Mouse (Mus musculus): Measurements from ENCODE around the gene Palm3.
"Not testable (repeated sequence)": the region's sequence is repeated elsewhere in the genome, so short reads cannot be mapped to it uniquely, and the experiment has no call there.

Palm3 gene

DNA sequence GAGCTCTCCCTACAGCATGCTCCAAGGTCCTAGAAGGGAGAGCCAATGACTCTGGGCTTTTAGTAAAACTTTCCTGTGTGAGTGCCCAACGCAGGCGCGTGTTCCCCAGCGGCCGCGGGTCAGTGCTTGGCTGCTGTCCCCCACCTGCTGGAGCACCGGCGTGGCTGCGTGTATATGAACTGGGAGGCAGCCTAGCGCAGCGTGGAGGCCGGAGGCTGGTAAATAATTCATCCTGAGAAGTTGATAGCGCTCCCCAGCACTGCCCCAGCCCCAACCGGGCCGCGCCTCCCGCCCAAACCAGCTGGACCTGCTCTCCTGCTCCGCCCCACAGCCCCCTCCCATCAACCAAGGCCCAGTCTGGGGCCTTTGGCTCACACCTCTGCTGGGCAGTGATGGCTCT is at the start of gene Palm3:
TSS of gene Palm3 (plus strand) at position 376 of the 400 bp plus-strand sequence.
- DNase-seq (ENCODE audit: low read depth, low spot score): no peak

DNA sequence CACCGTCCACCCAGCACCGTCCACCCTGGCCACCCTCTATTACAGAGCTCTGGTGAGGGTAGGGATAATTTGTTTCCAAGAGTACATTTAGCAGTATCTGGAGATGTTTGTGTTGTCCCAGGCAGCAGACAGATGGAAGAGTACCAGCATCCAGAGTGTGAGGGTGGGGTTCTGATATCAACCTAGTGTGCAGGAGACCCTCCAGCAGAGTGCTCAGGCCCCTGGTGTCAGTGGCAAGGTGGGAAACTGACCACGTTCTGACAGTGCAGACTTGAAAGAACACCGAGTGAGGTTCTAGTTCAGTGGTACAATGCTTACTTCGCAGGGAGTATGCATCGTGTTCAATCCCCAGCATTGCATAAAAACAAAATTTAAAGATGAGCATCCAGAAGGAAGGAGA is 49.6 kb upstream of the Palm3 start:
- DNase-seq (ENCODE audit: low read depth, low spot score): no peak

DNA sequence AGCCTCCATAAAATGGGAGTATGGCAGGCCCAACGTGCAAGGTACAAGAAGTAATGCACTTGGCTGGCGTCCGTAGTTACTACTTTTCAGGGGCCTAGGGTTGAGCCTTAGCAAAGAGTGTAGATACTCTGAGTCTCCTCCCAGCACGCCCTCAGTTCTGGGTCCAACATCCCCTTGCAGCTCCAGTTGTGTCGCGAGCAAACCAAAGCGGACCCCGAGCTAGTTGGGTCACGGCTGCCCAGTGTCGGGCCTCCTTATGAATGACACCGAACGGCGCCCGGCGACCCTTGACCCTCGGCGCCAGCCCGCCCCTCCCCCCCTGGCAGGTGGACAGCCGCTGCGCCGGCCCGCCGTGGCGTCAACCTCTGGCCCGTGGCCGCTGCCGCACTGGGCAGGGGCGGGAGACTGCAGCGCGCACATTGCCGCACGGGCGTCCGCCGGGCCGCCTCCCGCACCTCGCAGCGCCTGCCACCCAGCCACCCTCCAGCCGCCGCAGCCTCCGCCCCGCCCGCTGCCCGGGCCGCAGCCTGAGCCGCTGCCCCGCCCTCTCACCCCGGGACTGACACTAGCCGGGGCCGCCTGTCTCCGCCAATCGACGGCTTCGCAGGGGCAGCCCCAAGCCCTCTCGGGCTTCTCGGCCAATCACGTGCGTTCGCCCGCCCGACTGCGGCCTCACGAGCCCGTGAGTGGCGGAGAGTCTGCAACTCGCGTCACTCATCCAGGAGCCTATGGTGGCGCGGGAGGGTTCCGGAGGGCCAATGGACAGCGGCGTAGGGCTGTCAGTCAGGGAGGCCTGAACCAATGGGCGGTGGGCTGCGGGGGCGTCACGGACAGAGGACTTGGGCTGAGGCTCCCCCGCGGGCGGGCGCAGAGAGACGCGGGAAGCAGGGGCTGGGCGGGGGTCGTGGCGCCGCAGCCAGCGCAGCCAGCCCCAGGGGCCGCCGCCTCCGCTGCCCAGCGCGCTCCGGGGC is 48.8 kb upstream of the Palm3 start, which contains the start of gene Prkaca:
TSS of gene Prkaca (plus strand) at position 844 of the 971 bp plus-strand sequence.
- peak; percentile 100 for DNase-seq (ENCODE audit: low read depth, low spot score)

DNA sequence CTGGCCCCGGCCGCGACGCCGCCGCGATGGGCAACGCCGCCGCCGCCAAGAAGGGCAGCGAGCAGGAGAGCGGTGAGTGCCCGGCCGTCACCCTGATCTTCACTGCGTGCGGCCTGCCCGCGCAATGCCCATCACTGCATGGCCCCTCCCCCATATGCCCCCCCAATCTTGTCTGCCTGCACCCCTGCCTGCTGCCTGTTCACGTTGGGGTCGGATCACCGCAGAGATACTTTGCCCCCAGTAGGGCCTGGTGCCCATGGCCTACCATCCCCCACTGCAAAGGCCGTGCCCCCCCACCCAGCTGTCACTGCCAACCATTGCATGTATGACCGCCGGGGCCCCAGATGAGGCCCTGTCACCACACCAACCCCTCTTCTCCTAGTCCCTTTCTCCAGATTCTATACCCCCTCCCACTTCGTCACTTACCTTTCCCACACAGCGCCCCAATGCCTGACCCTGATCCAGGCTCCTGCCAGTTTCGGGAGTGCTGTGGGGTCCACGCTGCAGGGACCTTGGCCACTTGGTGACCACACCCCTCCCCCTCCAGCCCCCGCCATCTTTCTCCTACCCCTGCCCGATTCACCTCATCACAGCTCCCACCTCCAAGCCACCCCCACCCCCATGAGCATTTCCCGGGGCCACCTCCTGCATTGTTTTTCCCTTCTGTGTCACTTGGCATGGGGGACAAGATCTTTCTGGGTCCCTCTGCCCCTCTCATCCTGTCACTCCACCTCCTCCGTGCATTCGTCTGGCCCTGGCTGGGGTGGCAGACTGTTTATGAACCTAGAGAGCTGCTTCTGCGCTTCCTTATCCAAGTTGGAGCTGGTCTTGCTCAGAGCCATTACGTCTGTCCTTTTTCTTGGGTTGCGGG is 47.9 kb upstream of the Palm3 start:
- DNase-seq (ENCODE audit: low read depth, low spot score): peak; percentile 60

DNA sequence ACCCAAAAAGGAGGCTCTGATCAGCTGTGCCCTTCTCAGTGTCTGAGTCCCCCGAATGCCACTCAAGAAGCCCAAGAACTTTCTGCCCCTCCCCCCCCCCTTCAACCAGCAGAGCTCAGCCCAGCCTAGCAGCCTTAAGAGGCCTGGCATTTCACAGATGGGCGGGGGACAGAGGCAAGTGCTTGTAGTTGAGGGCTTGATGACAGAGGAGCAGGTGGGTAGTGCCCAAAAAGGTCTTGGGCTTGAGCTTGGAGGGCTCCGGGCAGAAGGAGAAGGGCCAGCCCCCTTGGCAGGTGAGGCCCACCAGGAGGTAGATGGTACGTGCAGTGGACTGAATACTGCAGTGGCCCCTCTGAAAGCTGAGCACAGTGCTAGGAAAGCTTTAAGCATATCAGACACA is 46.8 kb upstream of the Palm3 start:
- no peak for DNase-seq (ENCODE audit: low read depth, low spot score)

DNA sequence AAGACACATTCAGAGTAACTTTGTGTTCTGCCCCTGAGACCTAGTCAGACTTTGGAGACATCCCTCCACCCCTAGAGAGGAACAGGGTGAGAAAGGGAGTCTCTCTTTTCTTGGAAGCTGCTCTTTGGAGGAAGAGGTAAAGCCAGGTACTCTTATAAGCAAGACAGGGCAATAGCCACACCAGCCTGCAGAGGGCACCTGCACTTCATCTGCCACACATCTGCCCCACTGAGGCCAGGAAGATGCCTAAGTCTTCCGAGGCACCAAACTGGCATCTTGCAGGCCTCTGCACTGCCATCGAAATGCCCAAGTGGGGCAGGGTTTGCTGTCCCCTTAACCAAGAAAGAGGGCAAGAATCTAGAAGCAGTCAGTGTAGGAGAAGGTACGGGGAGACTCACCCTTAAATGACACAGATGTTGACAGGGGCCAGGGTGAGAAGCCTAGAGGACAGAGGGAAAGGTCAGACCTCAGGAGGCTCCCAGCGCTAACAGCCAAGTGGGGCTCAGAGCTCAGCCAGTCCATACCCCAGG is 45.1 kb upstream of the Palm3 start:
- DNase-seq (ENCODE audit: low read depth, low spot score): no peak

DNA sequence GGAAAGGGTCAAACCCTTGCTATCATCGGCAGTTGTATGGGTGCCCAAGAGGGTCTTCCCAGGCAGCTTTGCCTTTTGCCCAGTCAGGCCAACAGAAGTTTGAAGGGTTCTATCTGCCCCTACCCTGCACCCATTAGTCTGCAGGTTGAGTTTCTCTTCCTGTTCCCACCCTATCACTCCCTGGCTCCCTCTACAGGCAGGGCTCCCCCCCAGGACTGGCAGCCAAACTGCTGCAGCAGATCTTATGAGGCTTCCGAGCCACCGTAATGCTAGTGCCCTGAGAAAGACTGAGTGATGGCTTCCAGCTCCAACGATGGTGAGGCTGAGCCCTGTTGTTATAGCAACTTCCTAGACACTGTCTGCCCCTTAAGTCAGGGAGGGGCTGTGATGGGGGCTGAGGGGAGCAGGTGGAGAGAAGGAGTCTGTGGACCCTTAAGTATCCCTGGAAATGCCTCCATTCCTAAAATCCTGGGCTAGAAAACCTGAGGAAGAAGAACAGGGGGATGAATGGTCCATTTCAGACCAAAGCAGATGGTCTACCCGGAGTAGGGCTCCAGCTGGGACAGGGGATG is 44.4 kb upstream of the Palm3 start:
- DNase-seq (ENCODE audit: low read depth, low spot score): no peak

DNA sequence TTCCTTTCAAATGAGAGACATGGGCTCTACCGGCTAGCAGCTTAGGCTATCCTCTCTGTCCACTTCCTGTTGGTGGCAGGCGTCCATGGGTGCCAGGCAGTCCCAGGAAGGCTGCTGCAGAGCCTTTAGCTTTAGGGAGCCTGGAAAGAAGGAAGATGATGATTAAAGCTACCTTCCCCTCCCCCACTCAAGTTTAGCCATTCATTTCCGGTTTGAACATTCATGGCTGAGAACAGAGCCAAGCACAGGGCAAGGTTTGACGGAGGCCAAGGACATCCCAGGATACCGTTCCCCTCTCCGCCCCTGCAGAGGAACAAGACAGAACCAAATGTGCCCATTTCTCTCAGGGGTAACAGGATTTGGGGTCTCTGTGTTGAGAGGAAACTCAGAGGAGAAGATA is 43.6 kb upstream of the Palm3 start:
- DNase-seq (ENCODE audit: low read depth, low spot score): no peak

DNA sequence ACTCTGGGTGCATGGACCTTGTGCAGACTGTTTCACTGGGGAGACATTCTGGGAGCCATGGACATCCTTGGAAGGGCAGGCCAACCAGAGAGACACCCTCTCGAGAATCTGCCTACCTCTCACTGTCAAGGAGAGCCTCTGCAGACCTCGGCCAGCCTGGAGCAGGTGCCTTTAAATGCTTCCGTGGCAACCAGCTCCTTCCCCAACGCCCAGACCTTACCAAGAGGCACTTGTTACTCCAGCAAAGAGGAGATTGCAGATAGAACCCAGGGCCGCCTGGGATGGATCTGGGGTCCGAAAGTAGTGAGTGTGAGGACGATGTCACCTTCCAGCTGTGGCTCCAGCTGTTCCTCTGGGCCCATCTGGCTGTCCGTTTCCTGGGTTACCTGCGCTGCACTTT is 43.1 kb upstream of the Palm3 start:
- DNase-seq (ENCODE audit: low read depth, low spot score): no peak

DNA sequence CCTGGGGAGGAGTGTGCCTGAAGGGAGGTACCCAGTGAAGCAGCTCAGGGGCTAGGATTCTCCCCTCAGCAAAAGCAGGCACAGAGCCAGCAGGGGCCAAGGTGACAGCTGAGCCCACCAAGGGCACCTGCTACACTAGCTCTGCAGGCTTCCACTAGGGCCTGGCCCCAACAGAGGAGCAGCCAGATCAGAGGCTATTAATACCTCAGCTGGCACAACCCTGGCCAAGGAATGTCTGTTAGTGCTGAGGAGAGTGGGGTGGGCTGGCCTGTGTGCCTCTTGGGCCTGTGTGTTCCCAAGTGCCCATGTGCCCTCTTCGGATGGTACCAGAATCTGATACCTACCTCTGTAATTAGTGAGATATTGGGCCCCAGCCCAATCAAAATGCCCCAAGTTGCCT is 41.0 kb upstream of the Palm3 start:
- DNase-seq (ENCODE audit: low read depth, low spot score): no peak

DNA sequence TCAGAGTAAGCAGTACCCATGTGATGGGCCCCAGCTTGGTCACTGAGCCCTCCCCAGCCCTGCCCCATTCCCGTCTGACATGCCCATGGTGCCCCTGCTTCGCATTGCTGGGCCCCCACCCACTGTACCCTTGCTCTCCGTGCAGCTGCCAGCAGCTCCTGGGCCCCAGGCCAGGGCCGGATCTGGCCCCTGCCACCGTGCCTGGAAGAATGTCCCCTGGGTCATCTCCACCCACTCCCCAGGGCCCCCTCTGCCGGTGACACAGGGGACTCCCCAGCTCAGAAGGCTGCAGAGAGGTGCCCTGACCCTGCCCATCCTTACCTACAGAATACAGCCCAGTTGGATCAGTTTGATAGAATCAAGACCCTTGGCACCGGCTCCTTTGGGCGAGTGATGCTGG is 40.4 kb upstream of the Palm3 start:
- no peak for DNase-seq (ENCODE audit: low read depth, low spot score)

DNA sequence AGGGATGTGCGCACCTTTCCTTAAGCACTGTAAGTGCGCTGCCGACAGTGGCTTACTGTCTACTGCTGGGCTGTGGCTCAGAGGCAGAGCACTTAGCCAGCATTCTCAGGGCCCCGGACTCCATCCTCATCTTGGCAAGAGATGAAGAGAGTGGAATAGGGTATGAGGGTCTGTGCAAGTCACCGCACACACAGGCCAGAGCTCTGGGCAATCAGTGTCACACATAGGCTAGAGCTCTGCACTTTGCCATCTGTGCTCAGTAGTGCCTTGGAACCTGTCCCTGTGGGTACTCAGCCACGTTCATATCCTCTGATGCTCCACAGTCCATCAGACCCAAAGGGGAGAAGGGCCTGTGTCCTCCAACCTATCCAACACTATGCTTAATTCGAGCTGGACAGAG is 39.7 kb upstream of the Palm3 start:
- no peak for DNase-seq (ENCODE audit: low read depth, low spot score)

DNA sequence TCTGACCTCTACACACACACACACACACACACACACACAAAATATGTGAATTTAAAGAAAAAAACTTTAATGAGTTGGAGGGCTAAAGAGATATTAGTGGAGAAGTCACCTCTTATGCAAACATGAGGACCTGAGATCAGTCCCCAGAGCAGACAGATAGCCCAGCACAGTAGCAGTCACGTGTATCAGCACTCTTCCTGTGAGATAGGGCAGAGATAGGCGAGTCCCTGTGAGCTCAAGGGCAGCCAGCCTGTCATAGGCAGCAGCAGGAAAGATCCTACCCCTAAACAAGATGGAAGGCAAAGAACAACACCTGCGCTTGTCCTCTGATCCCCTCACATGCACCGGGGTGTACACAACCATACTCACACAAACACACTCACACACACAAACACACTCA is 38.8 kb upstream of the Palm3 start:
- DNase-seq (ENCODE audit: low read depth, low spot score): no peak

DNA sequence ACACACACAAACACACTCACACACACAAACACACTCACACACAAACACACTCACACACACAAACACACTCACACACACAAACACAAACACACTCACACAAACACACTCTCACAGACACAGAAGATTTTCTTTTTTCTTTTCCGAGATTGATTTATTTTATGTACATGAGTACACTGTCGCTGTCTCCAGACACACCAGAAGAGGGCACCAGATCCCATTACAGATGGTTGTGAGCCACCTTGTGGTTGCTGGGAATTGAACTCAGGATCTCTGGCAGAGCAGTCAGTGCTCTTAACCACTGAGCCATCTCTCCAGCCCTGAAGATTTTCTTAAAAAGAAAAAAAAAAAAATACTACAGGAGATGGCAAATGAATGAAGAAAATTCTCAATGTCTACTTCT is 38.0 kb upstream of the Palm3 start:
- DNase-seq (ENCODE audit: low read depth, low spot score): not testable (repeated sequence)

DNA sequence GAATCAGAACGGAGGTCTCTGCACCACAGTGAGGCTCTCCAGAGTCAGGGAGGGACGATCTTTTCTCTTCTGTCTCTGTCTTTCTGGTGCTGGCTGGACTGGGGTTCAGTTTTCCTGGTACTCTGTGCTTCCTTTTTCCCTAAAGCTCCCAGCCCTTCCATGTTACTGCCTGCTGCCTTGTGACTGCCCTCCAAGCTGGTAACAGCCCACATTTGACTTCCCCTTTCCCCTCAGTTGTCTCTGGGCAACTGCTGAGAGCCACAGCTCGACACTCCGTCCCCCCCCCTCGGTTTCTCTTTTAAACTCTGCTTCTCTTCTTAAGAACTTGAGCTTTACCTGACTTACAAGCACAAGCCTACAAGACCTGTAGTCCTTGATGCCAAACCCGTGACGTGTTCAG is 32.0 kb upstream of the Palm3 start:
- no peak for DNase-seq (ENCODE audit: low read depth, low spot score)

DNA sequence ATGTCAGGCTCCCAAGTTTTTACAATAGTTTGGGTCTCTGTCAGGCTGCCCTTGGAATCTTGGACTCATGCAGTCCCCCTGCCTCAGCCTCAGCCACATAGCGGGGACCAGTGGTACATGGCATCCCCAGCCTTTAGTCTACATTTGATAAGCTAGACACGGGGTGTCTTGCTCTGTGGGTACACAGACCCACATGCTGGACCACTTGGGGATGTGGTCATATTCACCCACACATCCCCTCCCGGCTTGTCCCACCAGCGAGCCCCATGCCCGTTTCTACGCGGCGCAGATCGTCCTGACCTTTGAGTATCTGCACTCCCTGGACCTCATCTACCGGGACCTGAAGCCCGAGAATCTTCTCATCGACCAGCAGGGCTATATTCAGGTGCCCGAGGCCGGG is 31.1 kb upstream of the Palm3 start:
- DNase-seq (ENCODE audit: low read depth, low spot score): no peak

DNA sequence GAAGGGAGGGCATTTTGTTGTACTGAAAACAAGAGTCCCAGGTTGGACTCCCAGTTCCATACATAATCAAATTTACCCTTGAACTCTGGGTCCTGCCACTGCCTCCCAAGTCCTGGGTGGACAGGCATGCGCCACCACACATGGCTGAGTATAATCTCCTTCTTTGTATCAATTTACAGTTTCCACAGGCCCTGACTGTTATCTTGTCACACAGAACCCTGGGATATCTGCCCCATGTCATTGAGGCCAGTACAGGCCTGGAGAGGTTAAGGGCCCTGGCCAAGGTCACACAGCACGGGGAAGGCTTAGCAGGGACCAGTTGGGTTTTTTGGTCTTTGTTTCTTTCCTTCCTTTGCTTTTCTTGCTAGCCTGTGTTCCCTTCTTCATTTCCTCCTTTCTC is 28.8 kb upstream of the Palm3 start:
- DNase-seq (ENCODE audit: low read depth, low spot score): no peak

DNA sequence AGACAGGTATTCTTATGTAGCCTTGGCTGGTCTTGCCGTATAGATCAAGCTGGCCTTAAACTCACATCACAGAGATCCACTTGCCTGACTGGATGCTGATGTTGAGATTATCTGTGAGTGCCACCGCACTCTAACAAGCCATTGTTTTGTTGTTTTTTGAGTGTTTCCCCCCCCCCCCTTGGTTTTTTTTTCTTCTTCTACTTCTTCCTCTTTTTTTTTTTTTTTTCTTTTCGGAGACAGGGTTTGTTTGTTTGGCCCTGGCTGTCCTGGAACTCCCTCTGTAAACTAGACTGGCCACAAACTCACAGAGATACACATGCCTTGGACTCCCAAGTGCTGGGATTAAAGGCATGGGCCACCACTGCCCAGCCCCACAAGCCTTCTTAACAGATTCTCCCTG is 27.2 kb upstream of the Palm3 start:
- DNase-seq (ENCODE audit: low read depth, low spot score): no peak

DNA sequence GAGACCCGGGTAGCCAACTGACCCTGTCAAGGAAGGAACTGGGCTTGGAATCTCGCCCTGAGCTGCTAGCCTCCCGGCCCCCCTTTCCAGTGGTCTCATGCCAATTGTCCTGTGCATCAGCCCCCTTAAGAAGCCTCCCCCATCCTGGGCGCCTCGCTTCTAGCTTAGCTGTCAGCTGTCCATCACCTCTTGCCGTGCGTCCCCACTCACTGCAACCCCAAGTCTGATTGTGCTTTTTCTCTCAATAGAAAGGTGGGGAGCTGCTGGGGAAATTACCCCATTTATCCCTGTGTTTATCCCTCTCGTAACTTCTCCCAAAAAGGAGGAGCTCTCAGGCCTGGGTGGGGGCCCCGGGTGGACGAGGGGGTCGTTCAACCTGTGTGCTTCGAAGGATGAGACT is 25.3 kb upstream of the Palm3 start:
- DNase-seq (ENCODE audit: low read depth, low spot score): no peak

DNA sequence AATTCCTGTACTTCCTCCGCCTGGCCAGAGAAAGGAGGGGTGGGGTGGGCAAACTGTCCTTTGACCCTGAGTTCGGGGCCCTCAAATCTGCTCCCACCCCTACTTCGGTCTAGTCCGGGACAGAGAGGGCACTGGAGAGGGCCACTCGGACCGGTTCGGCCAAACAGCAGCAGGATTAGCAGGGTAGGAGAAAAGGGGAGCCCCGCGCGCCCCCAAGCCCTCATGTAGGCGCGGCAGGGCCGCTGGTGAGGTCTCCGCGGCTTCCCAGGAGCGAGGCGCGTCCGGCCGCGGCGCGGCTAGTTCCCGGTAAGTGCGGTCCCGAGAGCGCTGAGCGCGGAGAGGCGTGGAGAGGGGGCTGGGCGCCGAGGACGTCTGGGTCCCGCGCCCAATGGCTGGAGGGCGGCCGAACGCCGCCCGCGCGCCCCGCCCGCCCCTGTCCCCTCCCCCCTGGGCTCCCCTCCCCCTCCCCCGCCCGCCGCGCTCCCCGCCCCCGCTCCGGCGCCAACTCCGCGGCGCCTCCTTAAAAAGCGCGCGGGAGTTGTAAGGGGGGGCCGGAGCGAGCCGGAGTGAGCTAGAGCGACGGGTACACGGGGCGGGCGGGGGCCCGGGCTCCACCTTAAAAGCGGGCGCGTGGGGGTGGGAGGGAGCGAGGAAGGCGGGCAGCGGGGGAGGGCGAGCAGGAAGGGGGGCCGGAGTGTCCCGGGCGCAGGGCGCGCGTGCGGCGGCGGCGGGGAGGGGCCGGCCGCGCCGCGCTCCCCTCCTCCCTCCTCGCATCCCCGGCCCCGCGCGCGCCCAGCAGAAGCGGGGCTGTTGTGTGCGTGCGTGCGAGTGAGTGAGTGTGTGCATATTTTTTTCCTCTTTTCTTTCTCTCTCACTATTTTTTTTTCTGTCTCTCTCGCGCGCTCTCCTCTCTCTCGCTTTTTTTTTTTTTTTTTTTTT is 24.4 kb upstream of the Palm3 start:
- DNase-seq (ENCODE audit: low read depth, low spot score): peak; percentile 96
